Mouse (Mus musculus) urinary bladder, adult 2 months (tissue): ENCODE results near the gene Serbp1. TPM values are rescaled to one million over a fixed set of nuclear protein-coding genes. Genes with fewer than 3 reads are reported as not detected.

Experiments used
- DNase-seq: peaks from one replicate; pipeline ENCODE4 v3.0.0; 2022; ENCODE audit warnings: low spot score
- polyA plus RNA-seq: library from polyadenylated mRNA; depleted of rRNA; stranded (reverse); fragments of >200 nt; gene quantifications from 2 replicates; pipeline ENCODE4 v1.2.3, GENCODE M21; 2012

Gene Serbp1
- polyA plus RNA-seq, 1 experiment, result 257 TPM

DNA sequence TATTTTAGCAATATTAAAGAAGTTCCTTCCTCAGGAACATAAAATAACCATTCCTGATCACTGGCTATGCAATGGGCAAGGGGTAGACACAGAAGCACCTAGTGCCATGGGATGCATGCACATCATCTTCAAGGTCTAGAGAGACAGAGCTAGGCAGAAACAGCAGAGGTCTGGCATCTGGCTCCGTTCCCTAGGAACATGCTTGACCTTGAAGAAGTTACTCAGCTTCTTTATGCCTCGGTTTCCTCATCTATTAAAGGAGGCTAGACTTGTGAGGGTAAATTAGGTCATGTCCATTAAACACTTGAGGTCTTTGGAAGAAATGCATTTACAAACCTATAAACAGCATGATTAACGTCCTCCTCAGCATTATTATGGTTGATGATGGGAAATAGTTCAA is 2.3 kb upstream of the Serbp1 start:
- DNase-seq, result no peak

DNA sequence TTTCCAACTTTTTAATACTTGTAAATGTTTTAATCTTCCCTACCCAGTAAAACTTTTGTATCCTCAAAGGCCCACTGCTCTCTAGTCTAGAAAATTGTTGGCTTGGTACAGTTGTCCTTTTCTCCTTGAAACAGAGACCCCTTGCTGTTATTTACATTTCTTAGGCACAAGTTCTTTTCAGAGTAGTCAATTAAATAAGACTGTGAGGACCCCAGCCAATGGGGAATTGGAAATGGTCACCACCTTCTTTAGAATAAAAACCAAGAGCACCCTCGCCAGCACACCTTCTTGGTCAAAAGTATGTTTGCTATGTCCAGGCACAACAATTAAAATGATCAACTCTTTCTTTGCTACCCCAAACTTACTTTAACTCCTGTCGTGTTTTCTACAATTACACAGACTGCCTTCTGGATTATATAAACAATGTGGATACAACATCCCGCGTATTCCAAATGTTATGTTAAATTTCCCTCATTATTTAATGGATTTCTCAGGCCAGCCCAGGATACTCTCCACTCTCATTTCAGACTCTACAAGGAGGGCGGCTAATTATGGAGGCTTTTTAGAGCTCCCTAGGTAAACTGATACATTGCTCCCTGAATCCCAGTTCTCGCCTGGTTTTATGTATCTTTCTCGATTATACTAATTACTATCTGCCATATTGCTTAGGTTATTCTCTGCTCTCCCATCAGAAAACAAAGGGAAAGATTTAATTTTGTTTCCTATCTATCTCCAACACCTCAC is 1.3 kb upstream of the Serbp1 start:
- DNase-seq, result no peak

DNA sequence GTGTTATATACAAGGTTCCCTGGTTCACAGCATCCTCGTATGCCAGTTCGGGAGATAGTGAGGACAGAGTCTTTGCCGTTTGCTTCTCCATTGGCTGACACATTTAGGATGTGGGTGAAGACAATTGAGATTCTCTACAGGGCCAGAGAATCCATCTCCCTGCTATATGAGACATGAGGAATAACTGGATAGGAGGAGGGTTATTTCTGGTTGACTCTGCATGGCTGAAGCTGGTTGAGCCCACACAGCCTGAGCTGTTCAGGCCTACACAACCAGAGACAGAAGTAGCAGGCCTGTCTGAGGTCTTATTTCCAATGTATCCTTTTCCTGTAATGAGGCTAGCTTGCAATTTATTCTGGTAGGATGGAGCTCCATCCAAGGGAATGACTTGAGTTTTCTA is 3.3 kb downstream of the Serbp1 start:
- no peak for DNase-seq

DNA sequence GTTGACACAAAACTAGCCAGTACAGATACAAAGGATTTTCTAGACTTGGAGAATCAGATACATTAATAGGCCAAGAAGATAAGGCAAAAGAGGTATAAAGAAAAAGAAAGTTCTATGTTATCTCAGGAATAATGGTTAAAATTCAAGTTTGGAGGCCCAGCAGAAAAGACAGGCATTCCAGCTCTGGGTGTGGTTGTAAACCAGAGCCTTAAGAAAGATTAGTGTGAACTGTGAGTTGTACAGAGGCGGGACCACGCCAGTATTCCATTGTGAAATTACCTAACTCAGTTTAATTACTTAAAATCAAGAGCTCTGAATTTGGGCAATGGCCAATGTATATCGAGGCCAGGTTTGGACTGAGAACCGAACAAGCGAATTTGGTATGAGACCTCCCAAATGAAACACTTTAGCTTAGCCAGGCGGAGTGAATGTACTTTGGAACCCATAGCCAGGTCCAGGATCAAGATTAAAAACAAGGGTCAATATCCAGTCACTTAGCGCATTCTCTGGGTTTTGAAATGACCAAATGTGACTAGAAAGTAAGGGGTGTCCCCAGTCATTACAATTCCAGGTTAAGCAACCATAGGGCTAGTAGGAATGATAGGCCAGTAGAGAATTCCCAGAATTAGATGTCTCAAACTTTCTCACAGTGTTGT is 5.9 kb downstream of the Serbp1 start:
- no peak for DNase-seq

- no peak for DNase-seq
These were observed 6.5 kb downstream of the Serbp1 start for GRCm38 (mm10) chr6:67244451-67244850.

DNA sequence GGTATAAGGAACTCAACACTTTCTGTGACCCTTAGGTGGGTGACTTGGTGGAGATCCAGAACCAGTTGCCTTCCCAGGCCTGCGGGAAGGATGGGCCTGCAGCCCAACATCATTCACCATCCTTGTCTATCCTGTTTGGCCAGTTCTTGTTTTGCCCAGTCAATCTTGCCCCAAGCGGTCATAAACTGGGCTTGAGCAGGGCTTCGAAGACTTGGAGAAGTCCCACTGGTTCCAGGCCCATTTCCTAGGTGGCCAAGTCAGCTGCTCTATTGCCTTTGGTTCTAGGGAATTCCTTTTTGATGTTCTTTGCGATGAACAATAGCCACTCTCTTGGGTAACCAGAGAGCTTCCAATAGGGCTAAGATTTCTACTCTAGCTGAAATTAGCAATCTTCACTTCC is 13.1 kb downstream of the Serbp1 start:
- DNase-seq, result no peak

- no peak for DNase-seq
These were observed 27.0 kb downstream of the Serbp1 start for GRCm38 (mm10) chr6:67264935-67265334.

GRCm38 (mm10) chr6:67266159-67266657 is 28.2 kb downstream of the Serbp1 start:
- DNase-seq, result no peak

GRCm38 (mm10) chr6:67266664-67267407 is 28.9 kb downstream of the Serbp1 start:
- peak; percentile 86 for DNase-seq

DNA sequence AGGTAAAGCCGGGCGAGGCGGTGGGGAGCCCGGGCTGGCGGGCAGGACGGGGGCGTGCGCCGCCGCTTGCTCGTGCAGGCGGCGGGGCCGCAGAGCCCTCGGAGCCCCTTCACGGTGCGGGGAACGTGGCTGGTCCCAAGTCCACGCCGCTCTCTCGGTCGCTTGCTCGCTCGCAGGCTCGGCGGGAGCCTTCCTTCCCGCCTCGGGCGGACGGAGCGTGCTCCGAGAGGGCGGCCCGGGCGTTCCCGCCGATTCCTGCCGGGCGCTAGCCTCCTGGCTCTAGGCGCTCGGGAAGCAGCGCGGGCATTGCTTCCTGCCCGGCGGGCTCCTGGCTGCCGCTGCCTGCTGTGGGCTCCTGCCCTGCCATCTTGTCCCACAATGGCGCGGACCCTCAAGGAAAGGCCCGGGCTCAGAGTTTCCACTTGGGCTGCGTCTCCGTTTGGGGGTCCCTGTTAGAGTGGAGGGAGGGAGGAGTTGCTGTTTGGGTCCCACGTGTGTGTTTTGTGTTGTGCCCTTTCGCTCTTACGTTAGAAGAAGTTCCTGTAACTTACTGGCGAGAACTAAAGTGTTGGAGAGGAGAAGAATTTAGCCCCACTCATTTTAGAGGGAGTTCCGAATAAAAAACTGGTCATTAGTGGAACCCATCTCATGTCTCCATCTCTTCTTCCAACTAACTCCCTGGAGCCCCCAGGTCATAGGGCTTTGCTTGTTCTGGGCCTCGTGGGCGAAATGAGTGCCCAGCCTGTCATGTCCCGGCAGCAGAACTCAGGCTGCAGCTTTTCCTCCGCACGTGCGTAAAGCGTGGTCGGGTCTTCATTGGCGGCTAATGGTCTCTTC is 29.6 kb downstream of the Serbp1 start:
- DNase-seq, result no peak

GRCm38 (mm10) chr6:67268245-67268612 is 30.3 kb downstream of the Serbp1 start:
- no peak for DNase-seq

DNA sequence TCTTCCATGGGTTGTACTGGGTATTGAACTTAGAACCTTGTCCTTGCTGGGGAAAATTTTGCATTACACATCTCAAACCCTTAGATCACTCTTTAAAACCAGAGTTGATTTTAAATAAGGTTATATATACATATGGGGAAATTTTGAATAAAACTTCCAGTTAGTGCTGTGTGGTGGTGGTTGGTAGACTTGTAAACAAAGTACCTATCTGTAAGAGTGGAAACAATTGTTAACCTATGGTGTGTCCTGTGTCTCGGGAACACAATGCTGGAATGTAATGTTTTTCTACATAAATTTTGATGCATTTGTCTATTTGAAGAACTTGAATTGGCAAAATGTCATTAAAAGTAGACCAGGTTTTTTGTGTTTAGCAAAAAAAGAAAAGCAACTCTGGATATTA is 31.0 kb downstream of the Serbp1 start:
- DNase-seq, result no peak

DNA sequence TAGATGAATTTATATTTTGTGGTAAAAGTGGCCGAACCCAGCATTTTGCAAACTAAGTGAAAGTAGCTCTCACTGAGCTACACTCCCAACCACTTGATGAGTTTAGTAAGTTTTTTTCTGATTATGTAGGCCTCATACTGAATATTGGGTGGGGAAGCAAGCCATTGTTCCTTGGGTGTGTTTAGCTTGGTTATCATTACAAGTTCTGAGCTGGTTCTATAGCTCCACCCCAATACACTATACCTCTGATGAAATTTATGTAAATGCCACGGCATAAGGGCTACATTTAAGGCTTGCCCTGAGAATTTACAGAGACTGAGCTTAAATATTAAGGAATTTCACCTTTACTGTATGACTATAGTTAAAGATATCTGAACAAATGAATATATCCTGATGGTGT is 31.5 kb downstream of the Serbp1 start:
- no peak for DNase-seq

DNA sequence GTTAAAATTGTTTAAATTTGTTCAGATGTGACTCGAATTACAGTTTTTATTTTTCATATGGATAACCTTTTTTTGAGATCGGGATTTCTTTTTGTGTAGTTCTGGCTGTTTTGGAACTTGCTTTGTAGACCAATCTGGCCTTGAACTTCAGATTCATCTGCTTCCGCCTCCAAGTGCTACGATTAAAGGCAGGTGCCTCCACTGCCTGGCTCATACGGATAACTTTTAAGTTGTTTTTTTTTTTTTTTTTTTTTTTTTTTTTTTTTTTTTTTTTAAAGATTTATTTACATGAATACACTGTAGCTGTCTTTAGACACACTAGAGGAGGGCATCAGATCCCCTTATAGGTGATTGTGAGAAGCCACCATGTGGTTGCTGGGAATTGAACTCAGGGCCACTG is 40.0 kb downstream of the Serbp1 start:
- DNase-seq, result no peak

GRCm38 (mm10) chr6:67281614-67282197 is 43.7 kb downstream of the Serbp1 start:
- no peak for DNase-seq

DNA sequence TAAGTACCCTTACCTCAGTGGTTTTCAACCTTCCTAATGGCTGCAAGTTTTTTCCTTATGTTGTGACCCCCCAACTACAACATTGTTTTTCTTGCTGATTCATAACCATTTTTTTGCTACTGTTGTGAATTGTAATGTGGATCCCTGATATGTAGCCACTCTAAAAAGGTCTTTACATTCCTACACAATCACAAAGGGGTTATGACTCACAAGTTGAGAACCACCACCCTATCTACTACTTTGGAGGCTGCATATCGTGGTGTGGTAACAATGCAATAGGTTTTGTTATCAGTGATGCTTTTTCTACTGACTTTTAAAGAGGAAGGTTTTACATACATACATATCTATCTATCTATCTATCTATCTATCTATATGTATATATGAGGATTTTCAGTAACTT is 44.9 kb downstream of the Serbp1 start:
- no peak for DNase-seq

DNA sequence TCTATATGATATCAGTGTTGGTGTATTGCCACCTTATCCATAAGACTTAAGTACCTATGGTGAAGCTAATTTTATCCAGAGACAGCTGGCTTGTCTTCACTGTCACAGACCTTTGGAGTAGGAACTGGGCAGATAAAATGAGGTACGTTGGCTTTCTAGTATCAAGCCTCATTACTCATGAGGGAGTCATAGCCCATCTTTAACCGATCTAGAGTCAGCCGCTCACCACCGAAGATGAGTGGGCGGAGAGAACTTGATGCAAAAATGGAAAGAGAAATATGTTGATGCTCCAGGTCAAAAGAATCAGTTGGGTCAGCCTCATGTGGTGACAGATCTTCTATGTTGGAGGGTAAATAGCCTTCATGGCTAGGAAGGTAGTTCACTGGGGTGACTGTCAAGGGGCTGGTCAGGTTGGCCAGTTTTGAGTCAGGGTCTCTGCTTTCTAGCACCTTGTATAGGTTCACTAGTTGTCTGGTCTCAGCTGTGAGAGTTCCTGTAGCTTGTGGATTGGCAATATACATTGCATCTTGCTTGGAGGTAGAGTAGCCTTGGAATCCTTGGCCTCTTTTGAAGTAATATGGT is 54.2 kb downstream of the Serbp1 start:
- DNase-seq, result no peak

DNA sequence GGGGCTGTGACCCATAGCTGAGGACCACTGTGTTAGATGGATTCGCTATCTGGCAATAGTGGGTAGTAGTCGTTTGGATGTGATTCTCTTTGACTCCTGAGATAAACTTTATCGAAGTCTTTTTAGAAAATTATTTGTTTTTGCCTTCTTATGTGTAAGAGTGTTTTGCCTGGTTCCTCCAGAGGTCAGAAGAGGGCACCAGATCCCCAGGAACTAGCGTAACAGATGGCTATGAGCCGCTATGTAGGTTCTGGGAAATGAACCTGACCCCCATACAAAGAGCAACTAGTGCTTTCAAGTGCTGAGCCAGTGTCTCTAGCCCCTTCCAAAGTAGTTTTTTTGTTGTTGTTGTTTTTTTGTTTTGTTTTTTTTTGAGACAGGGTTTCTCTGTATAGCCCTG is 58.1 kb downstream of the Serbp1 start:
- no peak for DNase-seq

GRCm38 (mm10) chr6:67298742-67299141 is 60.8 kb downstream of the Serbp1 start:
- no peak for DNase-seq

DNA sequence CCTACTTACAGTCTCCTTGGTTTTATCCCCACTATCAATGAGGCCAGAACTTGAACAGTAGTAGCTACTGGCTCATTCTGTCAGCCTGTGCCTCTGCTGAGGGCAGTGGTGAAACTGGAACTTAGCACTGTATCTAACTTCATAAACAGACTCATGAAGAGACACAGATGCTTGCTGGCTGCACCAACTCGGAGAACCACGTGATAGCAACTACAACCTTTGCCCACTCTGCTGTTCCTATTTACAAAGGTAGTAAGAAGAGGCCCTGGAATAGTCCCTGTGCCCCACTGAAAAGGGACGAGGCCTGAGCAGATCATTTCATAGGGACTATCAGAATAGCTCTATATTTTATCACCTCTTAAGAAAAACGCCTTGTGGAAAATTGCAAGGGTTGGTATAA is 62.3 kb downstream of the Serbp1 start:
- no peak for DNase-seq

DNA sequence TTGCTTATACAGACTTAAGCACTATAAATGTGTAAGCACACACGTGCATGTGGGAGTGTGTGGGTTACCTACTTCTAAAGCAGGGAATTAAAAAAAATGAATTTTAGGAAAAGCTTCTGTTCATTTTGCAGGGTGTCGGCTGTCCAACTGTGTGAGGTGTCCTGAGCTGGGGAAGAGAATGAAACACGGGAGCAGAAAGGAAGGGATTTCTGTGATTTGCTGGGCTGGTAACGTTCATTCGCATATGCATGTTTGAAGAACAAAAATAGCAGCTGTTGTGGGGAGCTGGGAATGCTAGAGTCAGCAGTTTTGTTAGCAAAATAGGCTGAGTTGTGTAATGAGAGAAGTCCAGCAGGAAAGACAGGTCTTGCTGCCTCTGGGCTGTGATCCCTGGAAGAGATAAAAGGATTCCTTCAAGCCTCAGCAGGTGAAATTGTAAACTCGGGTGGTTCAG is 62.8 kb downstream of the Serbp1 start:
- DNase-seq, result no peak
